Mouse (Mus musculus): ENCODE results near the gene Eri2. TPM values are rescaled to one million over a fixed set of nuclear protein-coding genes. Genes with fewer than 3 reads are reported as not detected.
A peak's percentile ranks its signal among the peaks of the same experiment; 100 is the strongest.

Eri2 gene
- total and polyA plus RNA-seq, 2 experiments from 2014 or later: 5.6 to 12.1 TPM

GRCm38 (mm10) chr7:119807396-119807795 is 13.5 kb upstream of the Eri2 start:
- Histone ChIP-seq H3K4me3 (ENCODE audit: low read depth, low read length) (no peak overlapping the region), H3K9me3 (replicated peaks; ENCODE audit: control insufficient read depth, low read length) (no peaks in the 10 kb centered on the region), H3K4me2 (ENCODE audit: low read depth, low read length) (no peak overlapping the region), H3K36me3 (replicated peaks; ENCODE audit: control insufficient read depth, insufficient read depth, low read length) (peaks cover 17% of the 10 kb centered on the region; the same call in 1 of the 2 replicates), H3K27ac (ENCODE audit: low read depth) (no peak overlapping the region), H3K9ac (replicated peaks; ENCODE audit: low read depth, low read length) (no peak overlapping the region), H3K4me1 (ENCODE audit: control insufficient read depth, insufficient read depth) (no peaks in the 10 kb centered on the region), H3K27me3 (ENCODE audit: control insufficient read depth, insufficient read depth, low read length) (no peaks in the 10 kb centered on the region)
- no peak for TF ChIP-seq CTCF (IDR thresholded peaks at IDR 0.05; ENCODE audit: low read depth)
- no peak for TF ChIP-seq EP300 (IDR thresholded peaks at IDR 0.05; ENCODE audit: low read depth)
- no peak for ATAC-seq (ENCODE audit: insufficient read depth, low read depth)
- 91% methylated on average over 5 of the region's 5 CpGs for WGBS
- DNase-seq (ENCODE audit: low spot score): no peak

GRCm38 (mm10) chr7:119800991-119801390 is 7.1 kb upstream of the Eri2 start:
- Histone ChIP-seq H3K36me3 (replicated peaks; ENCODE audit: control insufficient read depth, insufficient read depth, low read length) (0 out of 2 replicates have a peak, but pooled peaks cover 7% of the 10 kb centered on the region), H3K4me2 (ENCODE audit: low read depth, low read length) (no peak overlapping the region), H3K9me3 (replicated peaks; ENCODE audit: control insufficient read depth, low read length) (no peaks in the 10 kb centered on the region), H3K4me3 (ENCODE audit: low read depth, low read length) (no peak overlapping the region), H3K4me1 (ENCODE audit: control insufficient read depth, insufficient read depth) (no peaks in the 10 kb centered on the region), H3K27me3 (ENCODE audit: control insufficient read depth, insufficient read depth, low read length) (no peaks in the 10 kb centered on the region), H3K27ac (ENCODE audit: low read depth) (no peak overlapping the region), H3K9ac (replicated peaks; ENCODE audit: low read depth, low read length) (no peak overlapping the region)
- no peak for ATAC-seq (ENCODE audit: insufficient read depth, low read depth)
- 78% methylated on average over 3 of the region's 3 CpGs for WGBS
- TF ChIP-seq EP300 (IDR thresholded peaks at IDR 0.05; ENCODE audit: low read depth) (no peak), CTCF (IDR thresholded peaks at IDR 0.05; ENCODE audit: low read depth) (no peak)
- DNase-seq (ENCODE audit: low spot score): no peak

GRCm38 (mm10) chr7:119800488-119800887 is 6.6 kb upstream of the Eri2 start:
- ATAC-seq (ENCODE audit: insufficient read depth, low read depth): no peak
- Histone ChIP-seq H3K4me2 (ENCODE audit: low read depth, low read length) (no peak overlapping the region), H3K36me3 (replicated peaks; ENCODE audit: control insufficient read depth, insufficient read depth, low read length) (0 out of 2 replicates have a peak, but pooled peaks cover 5% of the 10 kb centered on the region), H3K27me3 (ENCODE audit: control insufficient read depth, insufficient read depth, low read length) (no peaks in the 10 kb centered on the region), H3K4me3 (ENCODE audit: low read depth, low read length) (no peak overlapping the region), H3K9ac (replicated peaks; ENCODE audit: low read depth, low read length) (no peak overlapping the region), H3K4me1 (ENCODE audit: control insufficient read depth, insufficient read depth) (no peaks in the 10 kb centered on the region), H3K27ac (ENCODE audit: low read depth) (no peak overlapping the region), H3K9me3 (replicated peaks; ENCODE audit: control insufficient read depth, low read length) (no peaks in the 10 kb centered on the region)
- no peak for DNase-seq (ENCODE audit: low spot score)
- 89% methylated on average over 3 of the region's 3 CpGs for WGBS
- TF ChIP-seq CTCF (IDR thresholded peaks at IDR 0.05; ENCODE audit: low read depth) (peak; percentile 13; the same call in 1 of the 2 replicates), EP300 (IDR thresholded peaks at IDR 0.05; ENCODE audit: low read depth) (no peak)

GRCm38 (mm10) chr7:119795311-119795710 is 1.5 kb upstream of the Eri2 start:
- 0 out of 2 replicates have a peak, but pooled peaks cover 3% of the 10 kb centered on the region for H3K36me3 ChIP-seq (replicated peaks; ENCODE audit: control insufficient read depth, insufficient read depth, low read length)
- H3K4me2 ChIP-seq (ENCODE audit: low read depth, low read length): peak overlapping the region; percentile 43; the same call in 1 of the 2 replicates
- H3K27ac ChIP-seq (ENCODE audit: low read depth): no peak overlapping the region
- ATAC-seq (ENCODE audit: insufficient read depth, low read depth) (no peak), DNase-seq (ENCODE audit: low spot score) (no peak)
- no peaks in the 10 kb centered on the region for H3K27me3 ChIP-seq (ENCODE audit: control insufficient read depth, insufficient read depth, low read length)
- H3K4me1 ChIP-seq (ENCODE audit: control insufficient read depth, insufficient read depth): peaks cover 6% of the 10 kb centered on the region; the same call in 1 of the 2 replicates
- H3K9me3 ChIP-seq (replicated peaks; ENCODE audit: control insufficient read depth, low read length): no peaks in the 10 kb centered on the region
- H3K4me3 ChIP-seq (ENCODE audit: low read depth, low read length): 0 out of 2 replicates have a peak overlapping the region, but pooled peaks have one; percentile 1
- H3K9ac ChIP-seq (replicated peaks; ENCODE audit: low read depth, low read length): no peak overlapping the region
- no peak for TF ChIP-seq CTCF (IDR thresholded peaks at IDR 0.05; ENCODE audit: low read depth)
- no peak for TF ChIP-seq EP300 (IDR thresholded peaks at IDR 0.05; ENCODE audit: low read depth)

- peaks cover 6% of the 10 kb centered on the region; the same call in 1 of the 2 replicates for H3K4me1 ChIP-seq (ENCODE audit: control insufficient read depth, insufficient read depth)
- peak overlapping the region; percentile 79 for H3K4me2 ChIP-seq (ENCODE audit: low read depth, low read length)
- ATAC-seq (ENCODE audit: insufficient read depth, low read depth): peak; percentile 50
- TF ChIP-seq EP300 (IDR thresholded peaks at IDR 0.05; ENCODE audit: low read depth): no peak
- no peak for TF ChIP-seq CTCF (IDR thresholded peaks at IDR 0.05; ENCODE audit: low read depth)
- peak; percentile 46 for DNase-seq (ENCODE audit: low spot score)
- H3K9me3 ChIP-seq (replicated peaks; ENCODE audit: control insufficient read depth, low read length): no peaks in the 10 kb centered on the region
- peaks cover 11% of the 10 kb centered on the region for H3K36me3 ChIP-seq (replicated peaks; ENCODE audit: control insufficient read depth, insufficient read depth, low read length)
- 0% methylated on average over 21 of the region's 21 CpGs for WGBS
- H3K4me3 ChIP-seq (ENCODE audit: low read depth, low read length): peak overlapping the region; percentile 84
- no peaks in the 10 kb centered on the region for H3K27me3 ChIP-seq (ENCODE audit: control insufficient read depth, insufficient read depth, low read length)
- peak overlapping the region; percentile 79 for H3K9ac ChIP-seq (replicated peaks; ENCODE audit: low read depth, low read length)
- H3K27ac ChIP-seq (ENCODE audit: low read depth): peak overlapping the region; percentile 66
Measured at GRCm38 (mm10) chr7:119794251-119794638, 387 bp upstream of the Eri2 start.

GRCm38 (mm10) chr7:119789024-119789423 is 4.8 kb downstream of the Eri2 start:
- no peak for TF ChIP-seq EP300 (IDR thresholded peaks at IDR 0.05; ENCODE audit: low read depth)
- TF ChIP-seq CTCF (IDR thresholded peaks at IDR 0.05; ENCODE audit: low read depth): no peak
- DNase-seq (ENCODE audit: low spot score): no peak
- ATAC-seq (ENCODE audit: insufficient read depth, low read depth): no peak
- no peaks in the 10 kb centered on the region for H3K9me3 ChIP-seq (replicated peaks; ENCODE audit: control insufficient read depth, low read length)
- no peak overlapping the region for H3K4me3 ChIP-seq (ENCODE audit: low read depth, low read length)
- no peak overlapping the region for H3K27ac ChIP-seq (ENCODE audit: low read depth)
- H3K4me1 ChIP-seq (ENCODE audit: control insufficient read depth, insufficient read depth): no peaks in the 10 kb centered on the region
- WGBS: 86% methylated on average over 3 of the region's 3 CpGs
- H3K36me3 ChIP-seq (replicated peaks; ENCODE audit: control insufficient read depth, insufficient read depth, low read length): peaks cover 46% of the 10 kb centered on the region
- no peaks in the 10 kb centered on the region for H3K27me3 ChIP-seq (ENCODE audit: control insufficient read depth, insufficient read depth, low read length)
- no peak overlapping the region for H3K4me2 ChIP-seq (ENCODE audit: low read depth, low read length)
- no peak overlapping the region for H3K9ac ChIP-seq (replicated peaks; ENCODE audit: low read depth, low read length)
